Mouse (Mus musculus) bone marrow, adult 2 months (tissue): ENCODE results near the gene Gm10354.
"Not testable (repeated sequence)": the region's sequence is repeated elsewhere in the genome, so short reads cannot be mapped to it uniquely, and the experiment has no call there.

Source experiments
- CTCF ChIP-seq: fragments of 200-500 bp; IDR thresholded peaks from 2 replicates; pipeline ENCODE4 v1.5.1; 2011; ENCODE audit warnings: low read length, control low read depth; ENCODE audit not compliant: control insufficient read depth, insufficient read depth
- POLR2A ChIP-seq: fragments of 200-500 bp; IDR thresholded peaks from 2 replicates; pipeline ENCODE4 v1.6.1; 2011; ENCODE audit warnings: low read depth, mild to moderate bottlenecking, control low read depth, low read length, borderline replicate concordance; ENCODE audit not compliant: control insufficient read depth

- TF ChIP-seq POLR2A, CTCF: not testable (repeated sequence)
Observed at GRCm38 (mm10) chr5:14990375-14991158, 11.8 kb upstream of the Gm10354 start.
